Mouse (Mus musculus): ENCODE results near the gene Kri1. TPM values are rescaled to one million over a fixed set of nuclear protein-coding genes. Genes with fewer than 3 reads are reported as not detected.

The Kri1 gene
- total RNA-seq, 2 experiments from 2014 or later = 43.3 to 46.1 TPM

GRCm38 (mm10) chr9:21289337-21289671, 1.5 kb upstream of the Kri1 start:
- Histone ChIP-seq H3K4me3 (no peak overlapping the region), H3K27ac (no peak overlapping the region)
- no peak for DNase-seq (ENCODE audit: extremely low spot score in 1 of 2, low spot score in 2 of 2)
- intact Hi-C loops (cut with DNase I) = loop anchor here (2.0 kb wide), 1 partner anchor 51 kb away; the partner anchor contains the start of gene Keap1
- TF ChIP-seq CTCF (IDR thresholded peaks at IDR 0.05) = no peak

GRCm38 (mm10) chr9:21288404-21289336, 901 bp upstream of the Kri1 start:
- no peak for TF ChIP-seq CTCF (IDR thresholded peaks at IDR 0.05)
- Histone ChIP-seq H3K27ac (peak overlapping the region; percentile 89), H3K4me3 (peak overlapping the region; percentile 67)
- DNase-seq (ENCODE audit: extremely low spot score in 1 of 2, low spot score in 2 of 2) = no peak
- intact Hi-C loops (cut with DNase I) = loop anchor here (2.0 kb wide), 1 partner anchor 50 kb away; the partner anchor contains the start of gene Keap1

DNA sequence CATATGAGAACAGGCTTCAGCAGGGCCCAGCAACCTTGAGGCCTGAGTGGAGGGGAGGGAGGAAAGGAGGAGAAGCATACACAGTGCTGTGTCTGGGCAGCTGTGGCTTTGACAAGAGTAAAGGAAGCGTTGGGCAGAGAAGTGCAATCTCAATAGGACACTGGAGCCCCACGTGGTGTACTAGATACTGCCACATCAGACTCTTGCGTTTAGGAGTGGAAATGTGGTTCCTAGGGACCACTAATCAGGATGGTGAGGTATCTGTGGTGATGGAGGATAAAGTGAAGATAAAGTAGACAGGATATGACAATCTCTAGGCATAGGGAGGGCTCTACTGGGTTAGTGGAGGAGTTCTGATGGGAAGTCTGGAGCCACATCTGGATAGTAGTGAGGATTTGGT, 1.0 kb downstream of the Kri1 start:
- peak overlapping the region; percentile 67 for H3K4me3 ChIP-seq
- DNase-seq (ENCODE audit: extremely low spot score in 1 of 2, low spot score in 2 of 2) = no peak
- H3K27ac ChIP-seq = no peak overlapping the region
- intact Hi-C loops (cut with DNase I) = no loop called here
- no peak for TF ChIP-seq CTCF (IDR thresholded peaks at IDR 0.05)

DNA sequence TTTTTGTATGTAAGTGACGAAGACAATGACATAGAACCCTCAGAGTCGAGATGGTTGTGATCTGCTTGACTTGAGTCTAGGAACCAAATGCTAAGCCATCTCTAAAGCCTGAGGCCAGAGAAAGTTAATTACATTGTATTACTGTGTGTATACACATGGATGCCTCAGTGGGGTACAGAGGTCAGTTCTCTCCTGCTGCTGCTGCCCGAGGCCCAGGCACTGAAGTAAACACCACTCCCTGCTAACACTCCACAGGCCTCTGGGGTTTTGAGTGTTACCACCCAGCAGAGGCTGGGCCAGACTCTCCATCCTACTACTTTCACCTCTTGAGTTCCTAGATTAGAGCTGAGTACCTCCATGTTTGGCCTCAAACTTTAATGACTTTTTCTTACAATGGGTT, 3.8 kb downstream of the Kri1 start:
- Histone ChIP-seq H3K27ac (no peak overlapping the region), H3K4me3 (no peak overlapping the region)
- DNase-seq (ENCODE audit: extremely low spot score in 1 of 2, low spot score in 2 of 2) = no peak
- intact Hi-C loops (cut with DNase I) = no loop called here
- no peak for TF ChIP-seq CTCF (IDR thresholded peaks at IDR 0.05)

DNA sequence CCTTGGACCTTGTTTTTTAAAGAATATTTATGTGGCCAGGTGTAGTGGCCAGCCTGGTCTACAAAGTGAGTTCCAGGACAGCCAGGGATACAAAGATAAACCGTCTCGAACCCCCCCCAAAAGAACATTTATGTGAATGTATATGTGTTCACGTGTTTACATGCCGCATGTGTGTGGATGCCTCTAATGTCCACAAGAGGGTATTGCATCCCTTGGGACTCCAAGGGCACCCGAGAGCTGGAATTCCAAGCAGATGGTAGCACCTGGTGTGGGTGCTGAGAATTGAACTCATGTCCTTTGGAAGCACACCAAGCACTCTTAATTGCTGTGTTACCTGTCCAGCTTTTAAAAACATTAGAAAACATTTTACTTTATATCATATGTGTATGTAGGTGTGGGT, 4.2 kb downstream of the Kri1 start:
- H3K4me3 ChIP-seq = no peak overlapping the region
- H3K27ac ChIP-seq = no peak overlapping the region
- no peak for DNase-seq (ENCODE audit: extremely low spot score in 1 of 2, low spot score in 2 of 2)
- intact Hi-C loops (cut with DNase I) = no loop called here
- TF ChIP-seq CTCF (IDR thresholded peaks at IDR 0.05) = peak; percentile 8

- no peak overlapping the region for H3K4me3 ChIP-seq
- no peak overlapping the region for H3K27ac ChIP-seq
- intact Hi-C loops (cut with DNase I) = no loop called here
- TF ChIP-seq CTCF (IDR thresholded peaks at IDR 0.05) = no peak
- DNase-seq (ENCODE audit: extremely low spot score in 1 of 2, low spot score in 2 of 2) = no peak
Observed at GRCm38 (mm10) chr9:21277776-21278175, 10.0 kb downstream of the Kri1 start.

GRCm38 (mm10) chr9:21276307-21276706, 11.5 kb downstream of the Kri1 start:
- DNase-seq (ENCODE audit: extremely low spot score in 1 of 2, low spot score in 2 of 2) = no peak
- H3K27ac ChIP-seq = no peak overlapping the region
- no peak for TF ChIP-seq CTCF (IDR thresholded peaks at IDR 0.05)
- intact Hi-C loops (cut with DNase I) = no loop called here
- H3K4me3 ChIP-seq = no peak overlapping the region

- Histone ChIP-seq H3K27ac (no peak overlapping the region), H3K4me3 (no peak overlapping the region)
- no peak for TF ChIP-seq CTCF (IDR thresholded peaks at IDR 0.05)
- intact Hi-C loops (cut with DNase I) = no loop called here
- no peak for DNase-seq (ENCODE audit: extremely low spot score in 1 of 2, low spot score in 2 of 2)
Observed at GRCm38 (mm10) chr9:21275727-21276126, 12.0 kb downstream of the Kri1 start.

DNA sequence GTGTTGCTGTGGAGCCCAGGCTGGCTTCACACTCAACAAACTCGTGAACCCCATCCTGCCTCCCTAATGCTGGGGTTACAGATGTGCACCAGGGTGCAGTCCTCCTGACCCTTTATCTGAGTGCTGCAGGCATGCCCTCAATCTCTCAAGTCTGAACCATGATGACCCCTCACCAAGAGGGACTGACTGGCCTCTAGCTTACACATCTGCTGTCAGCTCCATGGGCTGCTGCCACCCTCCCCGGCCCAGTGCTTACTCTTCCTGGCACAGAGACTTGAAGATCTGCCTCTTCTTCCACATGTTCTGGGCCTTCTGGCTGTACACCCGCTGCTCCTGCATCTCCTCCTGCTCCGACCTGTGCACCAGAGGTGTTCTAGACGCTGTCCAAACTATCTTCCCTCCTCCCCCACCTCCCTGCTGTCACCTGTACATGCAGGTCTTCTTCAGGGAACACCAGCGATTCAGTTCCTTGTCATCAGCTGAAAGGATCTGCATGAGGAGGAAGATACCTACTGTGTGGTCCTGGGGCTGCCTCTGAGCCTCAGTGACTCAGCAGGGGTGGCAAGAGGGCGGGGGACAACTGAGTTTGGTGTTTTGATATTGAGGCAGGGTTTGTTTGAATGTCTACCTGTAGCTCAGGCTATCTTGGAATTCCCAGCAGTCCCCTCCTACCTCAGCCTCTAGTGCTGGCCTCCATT, 12.6 kb downstream of the Kri1 start:
- intact Hi-C loops (cut with DNase I) = no loop called here
- no peak overlapping the region for H3K27ac ChIP-seq
- no peak for TF ChIP-seq CTCF (IDR thresholded peaks at IDR 0.05)
- no peak for DNase-seq (ENCODE audit: extremely low spot score in 1 of 2, low spot score in 2 of 2)
- H3K4me3 ChIP-seq = no peak overlapping the region

DNA sequence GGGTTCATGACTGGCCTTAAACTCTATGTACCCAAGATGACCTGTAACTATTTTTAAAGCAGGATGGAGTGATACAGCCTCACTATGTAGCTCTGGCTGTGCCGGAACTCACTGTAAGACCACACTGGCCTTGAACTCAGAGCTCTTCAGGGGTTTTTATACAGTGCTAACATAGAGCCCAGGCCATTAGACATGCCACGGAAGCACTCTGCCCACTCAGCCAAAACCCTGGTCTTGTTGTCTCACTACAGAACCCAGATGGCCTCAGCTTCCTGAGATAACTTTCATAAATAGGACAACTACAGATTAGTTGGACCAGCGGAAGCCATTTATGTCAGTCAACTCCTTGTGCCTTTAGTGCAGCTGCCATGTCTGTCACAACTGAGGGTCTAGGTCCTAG, 13.4 kb downstream of the Kri1 start:
- DNase-seq (ENCODE audit: extremely low spot score in 1 of 2, low spot score in 2 of 2) = no peak
- Histone ChIP-seq H3K27ac (no peak overlapping the region), H3K4me3 (no peak overlapping the region)
- intact Hi-C loops (cut with DNase I) = no loop called here
- no peak for TF ChIP-seq CTCF (IDR thresholded peaks at IDR 0.05)

GRCm38 (mm10) chr9:21273520-21274228, 14.1 kb downstream of the Kri1 start:
- intact Hi-C loops (cut with DNase I) = no loop called here
- H3K4me3 ChIP-seq = no peak overlapping the region
- no peak for TF ChIP-seq CTCF (IDR thresholded peaks at IDR 0.05)
- H3K27ac ChIP-seq = no peak overlapping the region
- DNase-seq (ENCODE audit: extremely low spot score in 1 of 2, low spot score in 2 of 2) = no peak

DNA sequence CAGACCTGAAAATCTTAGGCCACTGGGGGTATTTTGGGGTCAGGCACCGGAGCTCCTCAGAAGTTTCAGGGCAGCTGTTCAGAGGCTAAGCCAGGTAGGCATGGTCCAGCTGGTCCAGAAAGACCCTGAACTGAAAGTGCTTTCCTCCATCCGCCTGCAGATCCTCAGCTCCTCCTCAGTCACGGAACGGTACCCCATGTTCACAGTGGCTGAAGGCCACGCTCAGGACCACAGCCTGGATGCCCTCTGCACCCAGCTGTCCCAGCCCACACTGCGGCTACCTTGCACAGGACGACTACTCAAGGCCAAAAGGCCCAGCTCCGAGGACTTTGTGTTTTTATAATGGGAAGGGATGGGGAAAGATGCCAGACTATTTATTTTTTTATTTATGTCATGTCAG, 14.7 kb downstream of the Kri1 start:
- intact Hi-C loops (cut with DNase I) = no loop called here
- H3K27ac ChIP-seq = no peak overlapping the region

More for the DNA sequence above, 14.7 kb downstream of the Kri1 start:
- no peak overlapping the region for H3K4me3 ChIP-seq
- no peak for TF ChIP-seq CTCF (IDR thresholded peaks at IDR 0.05)
- no peak for DNase-seq (ENCODE audit: extremely low spot score in 1 of 2, low spot score in 2 of 2)

Data from left cerebral cortex, adult 2 months (tissue).